Mouse (Mus musculus): Measurements from ENCODE around the gene Sptbn2. TPM values are rescaled to one million over a fixed set of nuclear protein-coding genes. Genes with fewer than 3 reads are reported as not detected.
"Not testable (repeated sequence)": the region's sequence is repeated elsewhere in the genome, so short reads cannot be mapped to it uniquely, and the experiment has no call there.

Sptbn2 gene
- polyA plus RNA-seq, 1 experiment from 2014 or later, result 2.6 TPM

GRCm38 (mm10) chr19:4745681-4746080 is 34.7 kb downstream of the Sptbn2 start:
- Histone ChIP-seq H3K4me1 (replicated peaks) (0 out of 2 replicates have a peak, but pooled peaks cover 4% of the 10 kb centered on the region), H3K4me3 (replicated peaks) (no peak overlapping the region), H3K9ac (replicated peaks) (no peak overlapping the region), H3K27me3 (no peaks in the 10 kb centered on the region), H3K36me3 (peaks cover 3% of the 10 kb centered on the region; the same call in 1 of the 2 replicates), H3K4me2 (no peak overlapping the region), H3K9me3 (no peaks in the 10 kb centered on the region), H3K27ac (no peak overlapping the region)
- ATAC-seq (ENCODE audit: insufficient number of reproducible peaks, insufficient read depth, low FRiP score, low TSS enrichment, low read depth), result no peak
- WGBS, result 94% methylated on average over 10 of the region's 10 CpGs

GRCm38 (mm10) chr19:4746611-4747010 is 35.6 kb downstream of the Sptbn2 start:
- H3K4me3 ChIP-seq (replicated peaks), result no peak overlapping the region
- no peaks in the 10 kb centered on the region for H3K27me3 ChIP-seq
- H3K4me1 ChIP-seq (replicated peaks), result 0 out of 2 replicates have a peak, but pooled peaks cover 4% of the 10 kb centered on the region
- H3K4me2 ChIP-seq, result no peak overlapping the region
- no peak overlapping the region for H3K9ac ChIP-seq (replicated peaks)
- no peak overlapping the region for H3K27ac ChIP-seq
- peaks cover 3% of the 10 kb centered on the region; the same call in 1 of the 2 replicates for H3K36me3 ChIP-seq
- H3K9me3 ChIP-seq, result no peaks in the 10 kb centered on the region
- ATAC-seq (ENCODE audit: insufficient number of reproducible peaks, insufficient read depth, low FRiP score, low TSS enrichment, low read depth), result no peak
- WGBS, result 86% methylated on average over 14 of the region's 14 CpGs

GRCm38 (mm10) chr19:4747631-4748312 is 36.8 kb downstream of the Sptbn2 start:
- peaks cover 3% of the 10 kb centered on the region; the same call in 1 of the 2 replicates for H3K36me3 ChIP-seq

GRCm38 (mm10) chr19:4748493-4748892 is 37.5 kb downstream of the Sptbn2 start:
- Histone ChIP-seq H3K27me3 (no peaks in the 10 kb centered on the region), H3K9me3 (no peaks in the 10 kb centered on the region), H3K4me1 (replicated peaks) (no peaks in the 10 kb centered on the region), H3K9ac (replicated peaks) (no peak overlapping the region), H3K27ac (no peak overlapping the region), H3K36me3 (peaks cover 3% of the 10 kb centered on the region; the same call in 1 of the 2 replicates), H3K4me3 (replicated peaks) (no peak overlapping the region), H3K4me2 (no peak overlapping the region)
- ATAC-seq (ENCODE audit: insufficient number of reproducible peaks, insufficient read depth, low FRiP score, low TSS enrichment, low read depth), result no peak
- 79% methylated on average over 10 of the region's 10 CpGs for WGBS

More at GRCm38 (mm10) chr19:4747631-4748312, 36.8 kb downstream of the Sptbn2 start:
- H3K4me3 ChIP-seq (replicated peaks), result no peak overlapping the region
- H3K9me3 ChIP-seq, result no peaks in the 10 kb centered on the region
- H3K4me1 ChIP-seq (replicated peaks), result 0 out of 2 replicates have a peak, but pooled peaks cover 3% of the 10 kb centered on the region
- 90% methylated on average over 9 of the region's 9 CpGs for WGBS
- H3K27ac ChIP-seq, result no peak overlapping the region
- no peaks in the 10 kb centered on the region for H3K27me3 ChIP-seq
- no peak overlapping the region for H3K9ac ChIP-seq (replicated peaks)
- ATAC-seq (ENCODE audit: insufficient number of reproducible peaks, insufficient read depth, low FRiP score, low TSS enrichment, low read depth), result no peak
- H3K4me2 ChIP-seq, result no peak overlapping the region

GRCm38 (mm10) chr19:4749975-4750374 is 39.0 kb downstream of the Sptbn2 start:
- H3K4me2 ChIP-seq, result no peak overlapping the region
- H3K36me3 ChIP-seq, result peaks cover 3% of the 10 kb centered on the region; the same call in 1 of the 2 replicates
- ATAC-seq (ENCODE audit: insufficient number of reproducible peaks, insufficient read depth, low FRiP score, low TSS enrichment, low read depth), result no peak
- no peak overlapping the region for H3K27ac ChIP-seq
- H3K4me1 ChIP-seq (replicated peaks), result no peaks in the 10 kb centered on the region
- 86% methylated on average over 6 of the region's 6 CpGs for WGBS
- H3K9me3 ChIP-seq, result no peaks in the 10 kb centered on the region
- no peak overlapping the region for H3K4me3 ChIP-seq (replicated peaks)
- peak overlapping the region; percentile 13; the same call in 1 of the 2 replicates for H3K9ac ChIP-seq (replicated peaks)
- H3K27me3 ChIP-seq, result no peaks in the 10 kb centered on the region

- WGBS, result under 1% methylated on average over 10 of the region's 10 CpGs
- ATAC-seq (ENCODE audit: insufficient number of reproducible peaks, insufficient read depth, low FRiP score, low TSS enrichment, low read depth), result no peak
- Histone ChIP-seq H3K9me3 (no peaks in the 10 kb centered on the region), H3K4me1 (replicated peaks) (peaks cover 17% of the 10 kb centered on the region), H3K36me3 (peaks cover 19% of the 10 kb centered on the region), H3K27me3 (no peaks in the 10 kb centered on the region), H3K4me3 (replicated peaks) (peak overlapping the region; percentile 68), H3K4me2 (peak overlapping the region; percentile 77), H3K9ac (replicated peaks) (peak overlapping the region; percentile 57), H3K27ac (peak overlapping the region; percentile 95)
These were observed 44.7 kb downstream of the Sptbn2 start for GRCm38 (mm10) chr19:4755565-4756192.

GRCm38 (mm10) chr19:4756193-4756911 is 45.4 kb downstream of the Sptbn2 start, which contains the start of gene Rbm4b:
Gene Rbm4b, plus strand, starts transcription at chr19:4756497.
- H3K4me3 ChIP-seq (replicated peaks), result peak within 1 kb of the TSS; percentile 68
- H3K27ac ChIP-seq, result peak within 1 kb of the TSS; percentile 95
- peaks cover 26% of the 10 kb centered on the region for H3K36me3 ChIP-seq
- peak within 1 kb of the TSS; percentile 77 for H3K4me2 ChIP-seq
- H3K9ac ChIP-seq (replicated peaks), result peak within 1 kb of the TSS; percentile 86
- no peaks in the 10 kb centered on the region for H3K27me3 ChIP-seq
- H3K4me1 ChIP-seq (replicated peaks), result peaks cover 17% of the 10 kb centered on the region
- H3K9me3 ChIP-seq, result no peaks in the 10 kb centered on the region
- under 1% methylated on average over 65 of the region's 65 CpGs for WGBS
- peak; percentile 97 for ATAC-seq (ENCODE audit: insufficient number of reproducible peaks, insufficient read depth, low FRiP score, low TSS enrichment, low read depth)

- Histone ChIP-seq H3K27ac (peak overlapping the region; percentile 95), H3K9me3 (no peaks in the 10 kb centered on the region), H3K4me1 (replicated peaks) (peaks cover 17% of the 10 kb centered on the region), H3K4me3 (replicated peaks) (peak overlapping the region; percentile 68), H3K4me2 (peak overlapping the region; percentile 77), H3K36me3 (peaks cover 31% of the 10 kb centered on the region), H3K27me3 (no peaks in the 10 kb centered on the region), H3K9ac (replicated peaks) (peak overlapping the region; percentile 86)
- ATAC-seq (ENCODE audit: insufficient number of reproducible peaks, insufficient read depth, low FRiP score, low TSS enrichment, low read depth), result no peak
- 5% methylated on average over 9 of the region's 9 CpGs for WGBS
These were observed 46.0 kb downstream of the Sptbn2 start for GRCm38 (mm10) chr19:4756921-4757320.

- not testable (repeated sequence) for H3K4me2 ChIP-seq; ATAC-seq (ENCODE audit: insufficient number of reproducible peaks, insufficient read depth, low FRiP score, low TSS enrichment, low read depth); H3K27ac ChIP-seq; H3K27me3 ChIP-seq; H3K9ac ChIP-seq (replicated peaks); H3K9me3 ChIP-seq; H3K4me3 ChIP-seq (replicated peaks)
- peaks cover 66% of the 10 kb centered on the region for H3K36me3 ChIP-seq
- peaks cover 17% of the 10 kb centered on the region for H3K4me1 ChIP-seq (replicated peaks)
- 92% methylated on average over 8 of the region's 8 CpGs for WGBS
These were observed 49.6 kb downstream of the Sptbn2 start for GRCm38 (mm10) chr19:4760544-4760943.

- Histone ChIP-seq H3K27me3 (no peaks in the 10 kb centered on the region), H3K4me1 (replicated peaks) (peaks cover 12% of the 10 kb centered on the region), H3K4me2 (no peak overlapping the region), H3K9ac (replicated peaks) (no peak overlapping the region), H3K27ac (no peak overlapping the region), H3K4me3 (replicated peaks) (no peak overlapping the region), H3K36me3 (peaks cover 85% of the 10 kb centered on the region), H3K9me3 (no peaks in the 10 kb centered on the region)
- ATAC-seq (ENCODE audit: insufficient number of reproducible peaks, insufficient read depth, low FRiP score, low TSS enrichment, low read depth), result no peak
- 69% methylated on average over 1 of the region's 1 CpGs for WGBS
These were observed 51.9 kb downstream of the Sptbn2 start for GRCm38 (mm10) chr19:4762876-4763275.
